Mouse (Mus musculus) layer of hippocampus, adult 8-10 months (tissue): ENCODE measurements around the gene Mpst. TPM values are rescaled to one million over a fixed set of nuclear protein-coding genes. Genes with fewer than 3 reads are reported as not detected.

Experiments used
- DNase-seq, 2 experiments: peaks; one replicate each; pipeline ENCODE4 v3.0.0; 2022; ENCODE audit warnings: low spot score in 2 of 2
- total RNA-seq, 4 experiments: library from RNA; stranded (reverse); gene quantifications; 2 replicates each; pipeline ENCODE4 v1.2.4; 2022

Gene Mpst
- 10 to 100 TPM; 23.1 to 38.1 (median 30.3) TPM for total RNA-seq

DNA sequence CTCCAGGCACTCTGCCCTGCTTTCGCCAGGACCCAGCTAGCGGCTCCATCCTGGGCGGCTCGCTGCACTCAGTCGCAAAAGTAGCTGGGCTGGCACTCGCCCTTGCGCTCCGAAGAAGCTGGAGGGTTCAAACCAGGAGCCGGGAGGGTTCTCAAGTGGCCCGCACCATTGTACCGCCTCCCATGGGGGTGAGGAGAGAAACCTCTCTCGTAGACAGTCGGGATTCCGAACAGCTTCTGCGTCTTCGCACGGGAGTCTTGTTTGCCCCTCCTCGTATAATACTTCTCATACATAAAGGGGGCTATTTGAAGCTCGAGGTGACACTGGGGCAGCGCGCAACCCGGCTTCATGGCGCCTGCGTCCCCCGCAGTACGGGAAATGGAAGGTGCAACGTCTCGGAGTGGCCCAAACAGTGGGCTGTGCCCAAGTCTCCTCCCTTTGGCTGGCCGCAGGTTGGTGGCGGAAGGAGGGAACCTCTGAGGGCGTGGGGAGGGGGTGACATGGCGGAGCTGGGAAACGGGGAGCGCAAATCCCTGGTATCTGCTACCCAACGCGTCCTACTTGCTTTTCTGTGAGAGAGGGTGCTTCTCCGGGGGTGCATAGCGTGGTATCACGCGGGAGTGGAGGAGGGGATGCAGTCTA lies at the start of gene Mpst:
Gene Mpst, plus strand, starts transcription at position 124 of the 642 bp plus-strand sequence.
- DNase-seq, result peak; percentile 87 to 92

DNA sequence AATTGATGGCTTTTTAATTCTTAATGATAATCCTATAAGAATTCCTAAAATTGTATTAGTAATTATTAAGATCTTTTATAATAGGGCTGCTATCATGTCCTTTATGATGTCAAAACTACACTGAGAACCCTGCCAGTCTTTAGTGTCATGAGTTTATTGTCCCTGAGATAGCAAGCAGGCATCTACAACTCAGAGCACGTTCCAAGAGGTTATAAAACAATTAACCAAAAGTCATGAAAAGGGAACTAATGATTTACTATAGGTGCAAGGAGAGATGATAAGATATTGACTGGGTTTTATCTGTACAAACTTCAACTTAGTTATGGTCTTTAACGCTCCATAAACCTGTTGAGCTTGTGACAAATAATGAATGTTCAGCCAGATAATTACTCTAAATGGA lies 40.3 kb upstream of the Mpst start:
- no peak for DNase-seq

DNA sequence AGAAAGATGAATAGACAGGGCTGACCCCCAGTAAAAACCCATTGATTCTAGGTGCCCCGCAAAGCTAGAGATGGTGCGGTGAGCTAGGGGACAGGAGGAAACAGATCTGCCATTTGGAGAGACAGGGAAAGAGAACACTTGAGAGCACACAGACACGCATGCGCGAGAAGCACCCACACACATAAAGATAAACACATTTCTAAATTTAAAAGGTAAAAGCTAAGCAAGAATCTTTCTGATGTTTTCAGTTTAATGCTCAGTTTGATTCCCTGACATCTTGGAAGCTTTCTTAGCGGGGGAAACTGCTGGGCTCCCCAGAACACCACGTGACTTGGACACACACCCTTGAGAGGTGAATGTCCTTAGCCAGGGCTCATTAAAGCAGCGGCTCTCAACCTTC lies 39.3 kb upstream of the Mpst start:
- peak in 1 of 2 experiments; percentile 26 for DNase-seq

- no peak for DNase-seq
These were observed 38.4 kb upstream of the Mpst start for GRCm38 (mm10) chr15:78367811-78368210.

GRCm38 (mm10) chr15:78368926-78369346 lies 37.3 kb upstream of the Mpst start:
- DNase-seq, result peak in 1 of 2 experiments; percentile 30

- peak; percentile 36 to 68 for DNase-seq
These were observed 36.6 kb upstream of the Mpst start for GRCm38 (mm10) chr15:78369641-78370040.

DNA sequence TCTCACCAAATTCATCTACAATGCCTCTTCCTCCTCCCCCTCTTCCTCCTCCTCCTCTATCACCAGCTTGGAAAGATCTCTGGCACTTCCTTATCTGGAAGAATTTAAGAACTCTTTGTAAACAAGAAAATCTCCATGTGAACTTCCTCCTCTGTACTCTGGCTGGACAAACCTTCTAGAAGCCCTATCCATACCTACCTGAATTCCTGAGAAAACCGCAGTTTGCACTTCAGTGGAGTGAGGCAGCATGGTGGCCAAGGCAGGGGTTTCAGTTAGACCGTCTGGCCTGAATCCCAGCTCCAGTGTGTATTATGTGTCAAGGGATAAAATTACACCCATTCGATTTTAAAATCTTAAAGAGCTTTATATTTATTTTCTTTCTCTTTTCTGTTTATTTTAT lies 33.4 kb upstream of the Mpst start:
- no peak for DNase-seq

DNA sequence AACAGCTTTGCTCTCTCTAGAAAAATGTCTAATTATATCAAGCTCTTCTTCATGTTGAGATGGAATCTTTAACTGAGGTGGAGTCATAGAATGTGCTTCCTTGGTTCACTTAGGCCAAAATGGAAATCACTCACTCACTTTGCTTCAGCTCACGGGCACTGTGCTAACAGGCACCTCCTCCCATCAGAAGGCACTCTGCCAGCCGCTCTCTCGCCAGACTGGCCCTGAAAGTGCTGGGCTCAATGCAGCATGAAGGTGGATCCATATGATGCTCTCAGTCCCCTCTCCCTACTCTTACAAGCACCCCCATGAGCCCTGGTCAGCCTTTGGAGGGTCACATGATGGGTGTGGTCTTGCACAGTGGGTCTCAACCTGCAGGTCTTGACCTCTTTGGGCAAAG lies 32.0 kb upstream of the Mpst start:
- no peak for DNase-seq

DNA sequence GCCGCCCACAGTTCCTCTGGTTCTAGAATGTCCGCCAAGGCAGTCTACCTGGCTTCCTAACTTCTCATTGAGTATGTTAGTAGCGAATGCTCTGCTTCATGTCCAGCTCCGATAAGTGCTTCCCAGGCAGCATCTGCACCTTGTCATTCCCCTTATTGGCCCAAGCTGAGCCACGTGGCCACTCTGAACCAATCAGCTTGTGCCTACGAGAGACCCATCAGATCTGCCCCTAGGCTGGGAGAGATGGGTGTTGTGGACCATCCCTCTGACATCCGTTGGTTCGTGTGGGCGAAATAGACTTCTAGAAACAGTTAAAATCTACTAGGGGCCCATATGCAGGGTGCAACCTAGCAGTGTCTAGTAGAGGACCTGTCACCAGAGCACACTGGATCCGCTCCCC lies 28.4 kb upstream of the Mpst start:
- DNase-seq, result no peak

DNA sequence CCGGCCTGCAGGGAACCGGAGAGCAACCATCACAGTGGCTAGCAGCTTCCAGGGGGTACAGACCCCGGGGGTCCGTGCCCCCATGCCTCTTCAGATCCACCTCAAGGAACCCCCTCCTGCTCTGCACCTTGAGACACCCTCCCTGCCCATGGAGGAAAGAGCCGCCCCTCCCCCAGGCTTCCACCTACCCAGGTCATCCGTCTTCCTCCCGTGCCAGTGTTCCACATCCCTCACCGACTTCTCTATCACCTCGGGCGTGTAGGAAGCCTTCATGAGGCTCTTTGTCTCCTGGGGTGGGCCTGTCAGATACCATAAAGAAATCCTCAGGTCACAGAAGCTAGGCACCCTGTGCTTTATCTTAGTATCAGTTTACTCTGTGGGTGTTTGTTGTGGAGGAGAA lies 27.7 kb upstream of the Mpst start:
- no peak for DNase-seq

- no peak for DNase-seq
These were observed 26.0 kb upstream of the Mpst start for GRCm38 (mm10) chr15:78380208-78380607.

- DNase-seq, result peak; percentile 61 to 62
These were observed 25.5 kb upstream of the Mpst start for GRCm38 (mm10) chr15:78380741-78381140.

DNA sequence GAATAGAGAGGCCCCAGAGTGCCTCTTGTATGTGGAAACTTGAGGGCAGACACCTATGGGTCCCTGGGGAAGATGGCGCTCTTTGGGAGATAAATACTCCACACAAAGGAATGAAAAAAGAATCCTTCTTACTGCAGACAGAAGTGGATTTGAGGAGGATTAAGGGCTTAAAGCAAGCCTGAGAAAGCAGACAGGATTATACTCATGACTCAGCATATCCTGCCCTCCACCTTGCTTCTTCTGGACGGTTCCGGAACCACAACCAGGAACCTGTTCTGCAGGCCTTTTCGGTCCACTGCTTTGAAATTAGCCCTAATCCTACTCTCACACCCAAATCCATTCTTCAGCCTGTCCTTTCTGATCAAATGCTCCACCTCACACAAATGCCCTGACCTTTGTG lies 24.1 kb upstream of the Mpst start:
- no peak for DNase-seq

- DNase-seq, result peak; percentile 66 to 81
These were observed 22.6 kb upstream of the Mpst start for GRCm38 (mm10) chr15:78383450-78384219.

DNA sequence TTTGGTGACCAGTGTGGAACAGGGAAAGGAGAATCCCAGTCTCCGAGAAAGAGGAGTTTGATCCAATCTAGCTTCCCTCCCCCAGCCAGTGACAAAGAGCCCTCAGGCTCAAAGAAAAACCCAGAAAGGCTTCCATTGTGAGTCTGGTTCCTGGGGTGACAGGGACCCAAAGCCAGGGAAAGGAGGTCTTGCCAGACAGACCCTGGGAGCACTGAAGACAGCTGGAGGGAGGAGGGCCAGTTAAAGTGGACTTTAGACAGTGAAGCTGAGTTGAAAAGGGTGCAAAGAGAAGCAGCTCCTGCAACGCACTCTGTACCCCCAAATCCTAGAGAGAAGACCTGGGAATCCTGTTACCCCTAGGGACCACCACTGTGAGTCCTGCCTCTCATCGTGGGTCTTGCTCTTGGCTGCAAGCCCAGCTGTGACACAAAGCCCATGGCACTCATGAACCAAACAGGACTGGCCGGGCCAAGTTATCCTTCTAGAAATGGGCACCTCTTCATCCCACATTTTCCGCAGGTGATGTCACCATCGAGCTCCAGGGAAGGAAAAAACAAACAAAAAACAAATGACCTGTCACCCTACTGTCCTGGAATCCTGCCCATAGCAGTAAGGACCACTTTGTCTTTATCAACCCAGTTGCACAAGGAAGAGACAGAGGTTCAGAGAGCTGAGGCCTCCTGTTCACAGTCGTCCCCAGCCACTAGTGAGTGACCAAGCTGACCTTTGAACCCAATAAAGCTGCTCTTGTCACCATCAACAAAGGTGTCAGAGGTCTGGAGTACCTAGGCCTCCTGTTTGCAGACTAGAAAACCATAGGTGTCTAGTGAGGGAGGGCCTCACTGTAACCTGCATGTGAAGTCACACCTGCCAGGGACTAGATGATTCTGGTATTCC lies 21.7 kb upstream of the Mpst start:
- peak; percentile 57 to 77 for DNase-seq

DNA sequence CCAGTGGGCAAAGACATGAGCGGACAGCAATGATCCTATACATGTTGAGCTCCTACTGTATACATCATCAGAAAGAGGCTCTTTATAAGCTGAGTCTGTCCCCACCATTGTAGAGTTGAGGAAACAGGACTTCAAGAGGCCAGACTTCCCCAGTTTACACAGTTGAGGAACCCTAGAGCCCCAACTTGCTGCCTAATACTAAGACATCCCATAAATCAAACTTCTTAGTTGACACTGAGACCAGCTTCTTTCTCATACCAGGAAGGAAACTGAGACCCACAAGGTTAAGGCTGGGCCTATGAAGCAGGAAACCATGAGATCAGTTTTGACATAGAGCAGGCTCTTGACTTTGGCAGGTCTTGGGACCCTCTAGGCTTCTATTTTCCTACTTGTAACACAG lies 20.7 kb upstream of the Mpst start:
- no peak for DNase-seq

- no peak for DNase-seq
These were observed 15.4 kb upstream of the Mpst start for GRCm38 (mm10) chr15:78390855-78391254.

DNA sequence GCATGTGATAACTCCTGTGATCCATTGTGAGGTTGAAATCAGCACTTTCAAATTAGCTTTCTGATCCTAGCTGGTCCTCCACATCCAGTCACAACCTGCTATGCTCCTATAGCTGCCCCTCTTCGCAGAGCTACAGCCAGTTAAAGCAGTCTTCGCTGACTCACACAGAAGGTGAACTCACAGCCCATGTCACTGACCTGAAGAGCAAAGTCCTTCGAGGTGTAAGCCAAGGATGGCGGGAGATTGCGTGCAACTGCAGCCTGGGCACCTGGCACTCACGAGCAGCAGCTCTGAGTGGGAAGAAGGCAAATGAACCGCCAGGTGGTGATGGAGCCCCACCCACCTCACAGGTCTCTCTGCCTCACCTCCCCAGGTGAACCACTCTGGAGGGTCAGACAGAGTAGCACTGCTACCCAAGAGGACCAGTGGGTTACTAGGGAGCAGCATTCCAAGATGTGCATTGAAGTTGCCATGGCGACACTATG lies 10.7 kb upstream of the Mpst start, which contains the start of gene Tex33:
Gene Tex33, minus strand, starts transcription at position 435 of the 485 bp plus-strand sequence.
- no peak for DNase-seq

DNA sequence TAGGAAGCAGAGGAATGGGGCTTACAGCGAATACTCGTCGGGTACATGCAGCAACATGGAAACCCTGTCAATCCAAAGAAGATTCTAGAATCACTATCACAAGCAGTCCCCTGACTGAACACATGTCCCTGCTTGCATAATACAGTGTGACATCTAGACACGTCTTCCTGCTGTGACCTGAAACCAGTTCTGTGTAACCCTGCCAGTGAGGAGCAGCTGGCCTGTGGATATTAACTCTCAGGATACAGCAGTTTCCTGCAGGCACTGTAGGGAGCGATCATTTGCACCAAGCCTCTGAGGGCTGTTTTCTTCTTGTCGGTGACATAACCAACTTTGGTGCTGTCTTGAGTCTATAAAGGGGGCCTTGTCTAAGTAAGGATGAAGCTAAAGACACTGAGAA lies 4.9 kb upstream of the Mpst start:
- no peak for DNase-seq

DNA sequence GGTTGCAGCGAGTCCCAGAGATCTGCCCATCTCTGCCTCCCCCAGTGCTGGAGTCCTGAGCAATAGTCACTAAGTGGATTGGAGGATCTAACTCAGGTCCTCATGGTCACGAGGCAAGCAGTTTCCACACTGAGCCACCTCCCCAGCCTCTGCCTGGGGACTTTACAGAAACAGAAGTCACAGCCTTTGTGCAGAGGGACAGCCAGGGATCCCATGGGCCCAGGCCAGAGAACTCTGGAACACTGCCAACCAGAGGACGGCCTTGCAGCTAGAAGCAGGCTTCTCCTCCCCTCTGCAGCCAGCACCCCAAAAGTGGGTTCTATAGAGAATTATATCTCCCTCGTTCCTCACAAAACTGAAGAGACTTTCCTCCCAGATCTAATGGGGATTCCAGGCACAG lies 4.3 kb upstream of the Mpst start:
- DNase-seq, result peak; percentile 61 to 62

- DNase-seq, result no peak
These were observed 3.8 kb upstream of the Mpst start for GRCm38 (mm10) chr15:78402423-78402822.

- no peak for DNase-seq
These were observed 2.9 kb upstream of the Mpst start for GRCm38 (mm10) chr15:78403301-78403741.
